Mouse (Mus musculus) gastrocnemius, adult 18-20 months (tissue): Measurements from ENCODE around the gene Prss42. TPM values are rescaled to one million over a fixed set of nuclear protein-coding genes. Genes with fewer than 3 reads are reported as not detected.
"Not testable (repeated sequence)": the region's sequence is repeated elsewhere in the genome, so short reads cannot be mapped to it uniquely, and the experiment has no call there.

ENCODE experiments used
- DNase-seq: peaks from one replicate; pipeline ENCODE4 v3.0.0; 2021; ENCODE audit warnings: low spot score
- total RNA-seq, 2 experiments: library from RNA; stranded (reverse); gene quantifications; 2 replicates each; pipeline ENCODE4 v1.2.3; 2021

Prss42 gene
- total RNA-seq, 2 experiments from 2014 or later: not detected

- no peak for DNase-seq
These were observed 9.8 kb upstream of the Prss42 start for GRCm38 (mm10) chr9:110788169-110788568.

- no peak for DNase-seq
These were observed 7.5 kb upstream of the Prss42 start for GRCm38 (mm10) chr9:110790462-110790861.

DNA sequence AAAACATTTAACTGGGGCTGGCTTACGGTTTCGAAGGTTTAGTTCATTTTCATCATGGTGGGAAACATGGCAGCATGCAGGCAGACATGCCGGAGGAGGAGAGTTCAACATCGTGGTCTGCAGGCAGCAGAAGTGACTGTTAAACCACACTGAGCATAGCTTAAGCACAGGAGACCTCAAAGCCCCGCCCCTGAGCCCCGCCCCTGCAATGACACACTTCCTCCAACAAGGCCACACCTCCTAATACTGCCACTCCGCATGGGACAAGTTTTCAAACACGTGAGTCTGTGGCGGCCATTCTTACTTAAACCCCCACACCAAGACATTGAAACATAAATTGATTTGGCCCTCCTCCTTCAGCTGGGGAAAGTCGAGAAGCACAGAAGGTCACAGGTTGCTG lies 953 bp upstream of the Prss42 start:
- DNase-seq: no peak

DNA sequence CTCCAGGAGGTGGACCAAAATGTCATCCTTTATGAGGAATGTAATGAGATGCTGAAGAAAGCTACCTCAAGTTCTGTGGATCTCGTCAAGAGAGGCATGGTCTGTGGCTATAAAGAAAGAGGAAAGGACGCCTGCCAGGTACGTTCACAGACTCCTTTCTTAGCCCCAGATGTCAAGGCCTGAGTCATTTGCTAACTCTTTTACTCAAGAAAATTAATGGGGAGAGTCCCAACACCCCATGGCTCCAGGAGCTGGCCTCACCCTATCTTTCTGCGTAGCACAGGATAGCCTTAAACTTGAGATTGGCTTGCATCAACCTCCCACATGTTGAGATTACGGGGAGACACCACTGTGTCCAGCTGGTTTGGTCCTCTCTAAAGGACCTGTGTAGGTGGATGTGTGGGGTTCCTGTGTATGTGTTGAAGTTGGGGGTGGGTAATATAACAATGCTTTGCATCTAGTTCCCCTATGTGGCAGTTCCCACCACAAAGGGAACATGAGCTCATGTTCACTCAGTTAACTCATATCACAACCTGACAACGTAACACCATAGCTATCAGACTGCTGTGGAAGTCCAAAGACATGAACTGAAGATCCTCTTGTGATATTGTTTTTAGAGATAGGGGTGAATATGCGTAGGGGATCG lies 3.0 kb downstream of the Prss42 start:
- no peak for DNase-seq

GRCm38 (mm10) chr9:110803294-110803693 lies 5.3 kb downstream of the Prss42 start:
- DNase-seq: no peak

DNA sequence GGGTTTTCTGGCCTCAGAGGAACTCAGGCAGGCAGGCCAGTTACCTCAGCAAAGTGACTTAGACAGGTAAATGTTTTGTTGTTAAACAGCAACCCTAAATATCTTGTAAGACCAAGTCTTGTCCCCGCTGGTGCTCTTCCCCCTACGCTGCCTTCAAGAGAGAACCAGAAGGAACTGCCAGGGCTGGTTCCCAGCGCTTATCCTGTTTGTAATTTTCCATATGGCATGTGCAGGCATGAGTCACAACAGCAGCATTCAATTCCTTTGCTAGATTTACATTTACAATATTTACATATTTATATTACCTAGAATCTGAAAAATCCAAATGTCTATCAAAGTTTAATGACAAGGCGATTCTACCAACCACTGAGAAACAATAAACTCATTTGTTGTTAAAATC lies 12.1 kb downstream of the Prss42 start:
- no peak for DNase-seq

DNA sequence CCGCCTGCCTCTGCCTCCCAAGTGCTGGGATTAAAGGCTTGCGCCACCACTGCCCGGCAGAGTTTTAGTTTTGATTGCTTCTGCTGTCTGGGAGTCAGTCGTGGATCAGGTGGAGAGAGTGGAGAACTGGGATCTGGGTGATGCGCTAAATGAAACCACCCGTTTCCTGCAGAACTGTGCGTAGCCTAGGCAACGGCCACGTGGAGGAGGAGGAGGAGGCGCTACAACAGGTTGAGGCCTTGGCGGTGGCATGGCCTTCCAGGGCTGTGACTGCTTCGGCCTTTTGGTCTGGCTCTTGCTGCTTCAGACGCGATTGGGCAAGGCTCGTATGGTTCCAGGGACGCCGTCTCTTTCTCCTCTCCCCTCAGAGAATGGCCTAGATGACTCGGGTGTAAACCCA lies 15.8 kb downstream of the Prss42 start, which contains the start of gene Prss44:
TSS of gene Prss44 (plus strand) at position 206 of the 400 bp plus-strand sequence.
- DNase-seq: no peak

DNA sequence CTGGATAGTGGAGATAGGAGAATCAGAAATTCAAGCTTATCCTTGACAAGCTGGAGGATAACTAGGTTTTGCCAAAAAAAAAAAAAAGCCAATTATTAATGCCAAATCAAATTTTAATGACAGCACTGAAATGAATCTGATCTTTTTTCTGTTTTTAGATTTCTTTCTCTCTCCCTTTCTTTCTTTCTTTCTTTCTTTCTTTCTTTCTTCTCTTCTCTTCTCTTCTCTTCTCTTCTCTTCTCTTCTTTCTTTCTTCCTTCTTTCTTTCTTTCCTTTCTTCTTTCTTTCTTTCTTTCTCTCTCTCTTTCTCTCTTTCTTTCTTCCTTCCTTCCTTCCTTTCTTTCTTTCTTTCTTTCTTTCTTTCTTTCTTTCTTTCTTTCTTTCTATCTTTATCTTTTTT lies 22.6 kb downstream of the Prss42 start:
- DNase-seq: not testable (repeated sequence)

DNA sequence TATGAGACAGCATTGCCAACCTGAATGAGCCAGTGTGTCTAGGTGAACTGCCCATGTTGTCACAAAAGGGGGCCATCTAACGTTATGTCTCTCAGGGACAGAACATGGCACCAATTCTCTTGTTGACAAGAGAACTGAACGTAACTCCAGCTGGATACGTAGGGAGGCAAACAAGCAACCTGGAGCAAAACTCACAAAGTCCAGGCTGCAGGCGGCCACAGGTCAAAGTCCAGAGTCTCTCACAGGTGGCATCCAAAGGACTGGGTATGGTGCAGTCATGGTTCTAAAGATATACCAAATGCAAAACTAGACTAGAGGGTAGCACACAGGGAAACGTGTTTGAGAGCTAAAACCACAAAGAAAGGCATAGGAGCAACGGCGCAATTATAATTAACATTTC lies 23.5 kb downstream of the Prss42 start:
- DNase-seq: no peak

- DNase-seq: no peak
These were observed 27.5 kb downstream of the Prss42 start for GRCm38 (mm10) chr9:110825426-110825825.

DNA sequence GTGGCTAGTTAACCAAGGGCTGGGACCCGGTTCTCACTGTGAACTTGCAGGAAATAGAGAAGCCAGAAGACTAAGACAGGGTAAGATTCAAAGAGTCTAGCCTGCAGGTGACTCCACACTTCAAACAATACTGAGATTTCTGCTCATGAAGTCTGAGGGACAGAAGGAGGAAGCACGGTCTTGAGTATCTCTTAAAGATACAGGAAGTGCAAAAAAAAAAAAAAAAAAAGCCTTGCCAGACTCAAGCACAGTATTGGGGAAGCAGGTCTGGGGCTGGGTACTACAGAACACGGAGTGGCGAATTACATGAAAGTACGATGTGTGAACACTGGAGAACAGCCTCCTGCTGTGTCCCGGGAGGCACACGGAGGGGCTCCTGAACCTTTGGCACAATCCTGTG lies 27.9 kb downstream of the Prss42 start:
- no peak for DNase-seq

DNA sequence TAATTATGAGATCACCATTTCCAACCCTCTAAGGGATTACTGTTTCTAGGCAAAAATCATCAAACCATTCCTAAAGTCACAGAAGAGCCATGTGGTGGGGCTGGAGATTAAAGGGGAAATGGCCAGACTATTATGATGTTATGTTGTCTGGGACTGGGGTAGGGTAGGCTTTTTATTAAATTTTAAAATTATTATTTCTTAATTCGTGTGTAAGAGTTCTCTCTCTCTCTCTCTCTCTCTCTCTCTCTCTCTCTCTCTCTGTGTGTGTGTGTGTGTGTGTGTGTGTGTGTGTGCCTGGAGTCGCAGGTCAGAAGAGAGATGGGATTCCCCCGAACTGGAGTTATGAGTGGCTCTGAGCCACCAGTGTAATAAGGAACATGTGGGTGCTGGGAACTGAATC lies 28.4 kb downstream of the Prss42 start, which contains the start of gene Prss43:
TSS of gene Prss43 (plus strand) at position 301 of the 400 bp plus-strand sequence.
- no peak for DNase-seq

GRCm38 (mm10) chr9:110833021-110833420 lies 35.1 kb downstream of the Prss42 start:
- no peak for DNase-seq

DNA sequence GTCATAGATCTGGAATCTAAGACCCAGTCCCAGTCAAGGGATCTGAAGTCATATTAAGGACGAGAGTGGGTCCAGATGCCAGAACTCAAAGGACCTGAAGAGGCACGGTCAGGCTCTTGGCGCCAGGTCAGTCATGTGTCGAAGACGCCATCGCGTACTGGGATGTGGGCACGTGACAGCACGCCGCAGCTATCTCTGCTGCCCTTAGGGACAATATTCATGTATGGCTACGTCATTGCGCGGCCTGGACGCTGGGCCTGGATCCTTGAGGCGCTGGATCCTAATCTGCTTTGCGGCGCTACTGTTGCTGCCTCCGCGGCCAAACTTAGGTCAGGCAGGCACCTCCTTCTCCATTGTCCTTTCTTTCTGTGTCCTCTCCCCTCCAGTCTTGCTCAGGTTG lies 36.4 kb downstream of the Prss42 start, which contains the start of gene Prss45:
TSS of gene Prss45 (plus strand) at position 178 of the 400 bp plus-strand sequence.
- no peak for DNase-seq

DNA sequence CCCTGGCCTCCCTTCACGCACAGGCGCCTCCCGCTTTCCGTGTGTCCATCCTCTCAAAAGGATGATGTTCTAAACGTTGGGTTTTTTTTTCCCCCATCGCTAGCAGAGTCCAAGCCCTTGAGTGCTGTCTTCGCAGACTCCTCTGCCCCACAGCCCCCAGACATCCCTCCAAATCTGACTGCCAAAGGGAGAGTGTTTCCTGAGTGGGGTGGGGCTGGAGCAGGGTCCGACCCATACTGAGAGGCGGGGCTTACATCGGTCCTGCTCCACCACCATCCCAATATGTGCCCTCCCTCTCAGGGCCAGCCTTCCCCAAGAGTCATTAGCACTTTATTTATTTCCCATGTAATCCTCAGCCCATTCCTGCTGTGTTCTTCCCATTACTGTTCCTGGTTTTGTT lies 37.0 kb downstream of the Prss42 start:
- no peak for DNase-seq

DNA sequence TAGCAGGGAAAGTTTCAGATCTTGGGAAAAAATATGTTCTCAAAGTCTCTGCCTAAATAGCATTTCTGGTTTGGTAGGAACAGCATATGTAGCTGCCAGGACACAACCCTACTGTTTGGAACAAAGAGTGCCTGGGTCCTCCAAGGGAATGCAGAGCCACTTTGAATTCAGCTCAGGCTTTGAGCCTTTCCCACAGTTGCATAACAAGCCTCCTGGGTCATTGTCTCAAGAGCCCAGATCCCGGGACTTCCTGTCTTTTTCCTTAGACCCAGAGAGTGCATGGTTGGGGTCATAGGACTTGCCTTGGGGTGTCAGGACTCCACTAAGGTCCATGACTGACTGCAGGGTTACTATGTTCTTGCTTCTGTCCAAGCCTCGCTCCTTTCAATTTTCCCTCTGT lies 38.1 kb downstream of the Prss42 start:
- DNase-seq: peak; percentile 24

- no peak for DNase-seq
These were observed 42.9 kb downstream of the Prss42 start for GRCm38 (mm10) chr9:110840905-110841304.

DNA sequence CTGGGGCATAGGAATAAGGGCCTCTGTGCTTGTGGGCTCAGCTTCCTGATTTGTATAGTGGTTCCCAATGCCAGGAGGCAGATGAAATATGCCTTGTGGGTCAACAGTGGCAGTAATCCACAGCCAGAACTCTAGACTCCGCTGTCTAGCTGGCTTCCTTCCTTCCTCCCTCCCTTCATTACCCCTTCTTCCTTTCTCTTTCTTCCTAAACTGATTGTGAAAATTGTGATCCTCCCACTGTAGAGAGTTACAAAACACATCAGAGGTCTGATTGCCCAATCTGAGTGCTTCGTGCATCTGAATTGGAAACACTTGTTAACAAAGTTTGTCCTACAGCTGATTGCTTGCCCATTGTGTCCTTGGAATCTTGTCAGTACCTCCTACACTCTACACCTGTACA lies 43.5 kb downstream of the Prss42 start:
- DNase-seq: no peak

GRCm38 (mm10) chr9:110844206-110844605 lies 46.2 kb downstream of the Prss42 start, which contains the start of gene Prss46:
Gene Prss46 (plus strand): TSS chr9:110844506.
- no peak for DNase-seq

- DNase-seq: no peak
These were observed 51.2 kb downstream of the Prss42 start for GRCm38 (mm10) chr9:110849162-110849561.
